Mouse (Mus musculus) cerebellum, postnatal 36 days (tissue): ENCODE measurements around the gene Wdr77.
"Not testable (repeated sequence)": the region's sequence is repeated elsewhere in the genome, so short reads cannot be mapped to it uniquely, and the experiment has no call there.

ENCODE experiments used
- DNase-seq, 2 experiments: peaks; one replicate each; pipeline ENCODE4 v3.0.0; 2021 to 2022; ENCODE audit warnings: mixed read lengths in 2 of 2

Gene Wdr77

GRCm38 (mm10) chr3:105958974-105959580 lies at the start of gene Wdr77:
Gene Wdr77 (plus strand): TSS chr3:105959369.
- peak; percentile 95 to 96 for DNase-seq

- DNase-seq, result no peak
Observed at GRCm38 (mm10) chr3:105910519-105911190, 48.5 kb upstream of the Wdr77 start.

- no peak for DNase-seq
Observed at GRCm38 (mm10) chr3:105912097-105912880, 46.9 kb upstream of the Wdr77 start.

GRCm38 (mm10) chr3:105913839-105914681 lies 45.1 kb upstream of the Wdr77 start:
- no peak for DNase-seq

- no peak for DNase-seq
Observed at GRCm38 (mm10) chr3:105915281-105915680, 43.9 kb upstream of the Wdr77 start.

- not testable (repeated sequence) for DNase-seq
Observed at GRCm38 (mm10) chr3:105916455-105916854, 42.7 kb upstream of the Wdr77 start.

GRCm38 (mm10) chr3:105917656-105918354 lies 41.4 kb upstream of the Wdr77 start:
- DNase-seq, result no peak

GRCm38 (mm10) chr3:105918355-105918745 lies 40.8 kb upstream of the Wdr77 start:
- DNase-seq, result no peak

GRCm38 (mm10) chr3:105920743-105921142 lies 38.4 kb upstream of the Wdr77 start:
- not testable (repeated sequence) for DNase-seq

GRCm38 (mm10) chr3:105921959-105922358 lies 37.2 kb upstream of the Wdr77 start:
- no peak for DNase-seq

- DNase-seq, result no peak
Observed at GRCm38 (mm10) chr3:105924616-105925015, 34.6 kb upstream of the Wdr77 start.

- DNase-seq, result no peak
Observed at GRCm38 (mm10) chr3:105927561-105928194, 31.5 kb upstream of the Wdr77 start.

GRCm38 (mm10) chr3:105928195-105928569 lies 31.0 kb upstream of the Wdr77 start:
- no peak for DNase-seq

GRCm38 (mm10) chr3:105928781-105929180 lies 30.4 kb upstream of the Wdr77 start:
- no peak for DNase-seq

GRCm38 (mm10) chr3:105929821-105930220 lies 29.3 kb upstream of the Wdr77 start:
- no peak for DNase-seq

- no peak for DNase-seq
Observed at GRCm38 (mm10) chr3:105931095-105931494, 28.1 kb upstream of the Wdr77 start.

- no peak for DNase-seq
Observed at GRCm38 (mm10) chr3:105932240-105933071, 26.7 kb upstream of the Wdr77 start, which contains the start of gene I830077J02Rik. Gene I830077J02Rik (minus strand): TSS chr3:105932664.

GRCm38 (mm10) chr3:105933926-105934325 lies 25.2 kb upstream of the Wdr77 start:
- no peak for DNase-seq

- no peak for DNase-seq
Observed at GRCm38 (mm10) chr3:105935033-105935432, 24.1 kb upstream of the Wdr77 start.

GRCm38 (mm10) chr3:105936111-105936510 lies 23.1 kb upstream of the Wdr77 start:
- no peak for DNase-seq

GRCm38 (mm10) chr3:105951348-105951747 lies 7.8 kb upstream of the Wdr77 start:
- no peak for DNase-seq
